Mouse (Mus musculus): Measurements from ENCODE around the gene Fbxo48. TPM values are rescaled to one million over a fixed set of nuclear protein-coding genes. Genes with fewer than 3 reads are reported as not detected.

The Fbxo48 gene
- polyA plus RNA-seq, 1 experiment from 2014 or later, result 1.7 TPM

GRCm38 (mm10) chr11:16941103-16941793, 9.9 kb upstream of the Fbxo48 start:
- H3K9ac ChIP-seq, result no peak overlapping the region
- no peak overlapping the region for H3K4me3 ChIP-seq (replicated peaks)
- no peaks in the 10 kb centered on the region for H3K9me3 ChIP-seq (replicated peaks)
- WGBS (ENCODE audit: insufficient replicate concordance), result 66% methylated on average over 4 of the region's 4 CpGs
- H3K27ac ChIP-seq (replicated peaks), result no peak overlapping the region
- no peak overlapping the region for H3K4me2 ChIP-seq
- H3K27me3 ChIP-seq, result no peaks in the 10 kb centered on the region
- no peaks in the 10 kb centered on the region for H3K36me3 ChIP-seq (replicated peaks)
- no peaks in the 10 kb centered on the region for H3K4me1 ChIP-seq (replicated peaks)
- ATAC-seq (ENCODE audit: insufficient read depth), result no peak

- H3K9me3 ChIP-seq (replicated peaks), result no peaks in the 10 kb centered on the region
- no peak overlapping the region for H3K9ac ChIP-seq
- H3K4me1 ChIP-seq (replicated peaks), result no peaks in the 10 kb centered on the region
- H3K36me3 ChIP-seq (replicated peaks), result no peaks in the 10 kb centered on the region
- no peaks in the 10 kb centered on the region for H3K27me3 ChIP-seq
- H3K27ac ChIP-seq (replicated peaks), result no peak overlapping the region
- H3K4me2 ChIP-seq, result no peak overlapping the region
- ATAC-seq (ENCODE audit: insufficient read depth), result no peak
- no peak overlapping the region for H3K4me3 ChIP-seq (replicated peaks)
- 55% methylated on average over 4 of the region's 4 CpGs for WGBS (ENCODE audit: insufficient replicate concordance)
Measured at GRCm38 (mm10) chr11:16941973-16942452, 9.2 kb upstream of the Fbxo48 start.

- no peak overlapping the region for H3K4me3 ChIP-seq (replicated peaks)
- H3K27ac ChIP-seq (replicated peaks), result no peak overlapping the region
- H3K4me2 ChIP-seq, result no peak overlapping the region
- H3K9me3 ChIP-seq (replicated peaks), result no peaks in the 10 kb centered on the region
- H3K9ac ChIP-seq, result no peak overlapping the region
- H3K36me3 ChIP-seq (replicated peaks), result no peaks in the 10 kb centered on the region
- 58% methylated on average over 4 of the region's 4 CpGs for WGBS (ENCODE audit: insufficient replicate concordance)
- no peak for ATAC-seq (ENCODE audit: insufficient read depth)
- H3K27me3 ChIP-seq, result no peaks in the 10 kb centered on the region
- no peaks in the 10 kb centered on the region for H3K4me1 ChIP-seq (replicated peaks)
Measured at GRCm38 (mm10) chr11:16943016-16943415, 8.2 kb upstream of the Fbxo48 start.

GRCm38 (mm10) chr11:16948756-16949155, 2.4 kb upstream of the Fbxo48 start:
- H3K4me1 ChIP-seq (replicated peaks), result peaks cover 29% of the 10 kb centered on the region
- 14% methylated on average over 1 of the region's 1 CpGs for WGBS (ENCODE audit: insufficient replicate concordance)
- H3K4me3 ChIP-seq (replicated peaks), result 0 out of 2 replicates have a peak overlapping the region, but pooled peaks have one; percentile 12
- no peak overlapping the region for H3K27ac ChIP-seq (replicated peaks)
- H3K9me3 ChIP-seq (replicated peaks), result no peaks in the 10 kb centered on the region
- ATAC-seq (ENCODE audit: insufficient read depth), result no peak
- H3K4me2 ChIP-seq, result peak overlapping the region; percentile 1; the same call in 1 of the 2 replicates
- H3K9ac ChIP-seq, result no peak overlapping the region
- 0 out of 2 replicates have a peak, but pooled peaks cover 2% of the 10 kb centered on the region for H3K36me3 ChIP-seq (replicated peaks)
- no peaks in the 10 kb centered on the region for H3K27me3 ChIP-seq

GRCm38 (mm10) chr11:16950226-16950975, 774 bp upstream of the Fbxo48 start:
- H3K27me3 ChIP-seq, result no peaks in the 10 kb centered on the region
- H3K9ac ChIP-seq, result peak overlapping the region; percentile 65
- peak; percentile 13 for ATAC-seq (ENCODE audit: insufficient read depth)
- peaks cover 33% of the 10 kb centered on the region for H3K4me1 ChIP-seq (replicated peaks)
- peak overlapping the region; percentile 58 for H3K27ac ChIP-seq (replicated peaks)
- 23% methylated on average over 13 of the region's 13 CpGs for WGBS (ENCODE audit: insufficient replicate concordance)
- H3K9me3 ChIP-seq (replicated peaks), result no peaks in the 10 kb centered on the region
- 0 out of 2 replicates have a peak, but pooled peaks cover 5% of the 10 kb centered on the region for H3K36me3 ChIP-seq (replicated peaks)
- H3K4me3 ChIP-seq (replicated peaks), result peak overlapping the region; percentile 75
- peak overlapping the region; percentile 67 for H3K4me2 ChIP-seq

- 0 out of 2 replicates have a peak, but pooled peaks cover 5% of the 10 kb centered on the region for H3K36me3 ChIP-seq (replicated peaks)
- peak overlapping the region; percentile 84 for H3K9ac ChIP-seq
- WGBS (ENCODE audit: insufficient replicate concordance), result 2% methylated on average over 9 of the region's 9 CpGs
- H3K9me3 ChIP-seq (replicated peaks), result no peaks in the 10 kb centered on the region
- ATAC-seq (ENCODE audit: insufficient read depth), result peak; percentile 19
- H3K27ac ChIP-seq (replicated peaks), result peak overlapping the region; percentile 77
- no peaks in the 10 kb centered on the region for H3K27me3 ChIP-seq
- H3K4me2 ChIP-seq, result peak overlapping the region; percentile 75
- peaks cover 34% of the 10 kb centered on the region for H3K4me1 ChIP-seq (replicated peaks)
- peak overlapping the region; percentile 75 for H3K4me3 ChIP-seq (replicated peaks)
Measured at GRCm38 (mm10) chr11:16951761-16952010, 511 bp downstream of the Fbxo48 start.

- no peak for ATAC-seq (ENCODE audit: insufficient read depth)
- H3K9me3 ChIP-seq (replicated peaks), result no peaks in the 10 kb centered on the region
- WGBS (ENCODE audit: insufficient replicate concordance), result 41% methylated on average over 6 of the region's 6 CpGs
- no peak overlapping the region for H3K4me2 ChIP-seq
- no peak overlapping the region for H3K9ac ChIP-seq
- H3K27me3 ChIP-seq, result no peaks in the 10 kb centered on the region
- no peak overlapping the region for H3K4me3 ChIP-seq (replicated peaks)
- H3K4me1 ChIP-seq (replicated peaks), result peaks cover 32% of the 10 kb centered on the region
- 0 out of 2 replicates have a peak, but pooled peaks cover 5% of the 10 kb centered on the region for H3K36me3 ChIP-seq (replicated peaks)
- H3K27ac ChIP-seq (replicated peaks), result no peak overlapping the region
Measured at GRCm38 (mm10) chr11:16956115-16956862, 5.1 kb downstream of the Fbxo48 start.

GRCm38 (mm10) chr11:16957030-16957429, 5.9 kb downstream of the Fbxo48 start:
- Histone ChIP-seq H3K4me2 (no peak overlapping the region), H3K27me3 (no peaks in the 10 kb centered on the region), H3K4me3 (replicated peaks) (no peak overlapping the region), H3K4me1 (replicated peaks) (peaks cover 28% of the 10 kb centered on the region), H3K27ac (replicated peaks) (no peak overlapping the region), H3K9me3 (replicated peaks) (no peaks in the 10 kb centered on the region), H3K9ac (no peak overlapping the region), H3K36me3 (replicated peaks) (0 out of 2 replicates have a peak, but pooled peaks cover 5% of the 10 kb centered on the region)
- WGBS (ENCODE audit: insufficient replicate concordance), result 69% methylated on average over 6 of the region's 6 CpGs
- no peak for ATAC-seq (ENCODE audit: insufficient read depth)

- peak; percentile 88 for ATAC-seq (ENCODE audit: insufficient read depth)
- Histone ChIP-seq H3K27ac (replicated peaks) (no peak overlapping the region), H3K9me3 (replicated peaks) (no peaks in the 10 kb centered on the region), H3K4me3 (replicated peaks) (no peak overlapping the region), H3K27me3 (no peaks in the 10 kb centered on the region), H3K9ac (no peak overlapping the region), H3K4me2 (no peak overlapping the region), H3K4me1 (replicated peaks) (peaks cover 19% of the 10 kb centered on the region), H3K36me3 (replicated peaks) (0 out of 2 replicates have a peak, but pooled peaks cover 5% of the 10 kb centered on the region)
- WGBS (ENCODE audit: insufficient replicate concordance), result 22% methylated on average over 1 of the region's 1 CpGs
Measured at GRCm38 (mm10) chr11:16958520-16958919, 7.3 kb downstream of the Fbxo48 start.

GRCm38 (mm10) chr11:16967806-16968205, 16.6 kb downstream of the Fbxo48 start:
- Histone ChIP-seq H3K27me3 (no peaks in the 10 kb centered on the region), H3K4me2 (no peak overlapping the region), H3K9ac (no peak overlapping the region), H3K9me3 (replicated peaks) (no peaks in the 10 kb centered on the region), H3K27ac (replicated peaks) (no peak overlapping the region), H3K4me3 (replicated peaks) (no peak overlapping the region), H3K36me3 (replicated peaks) (no peaks in the 10 kb centered on the region), H3K4me1 (replicated peaks) (no peaks in the 10 kb centered on the region; the same call in 1 of the 2 replicates)
- WGBS (ENCODE audit: insufficient replicate concordance), result 12% methylated on average over 2 of the region's 2 CpGs
- no peak for ATAC-seq (ENCODE audit: insufficient read depth)

- H3K27me3 ChIP-seq, result no peaks in the 10 kb centered on the region
- H3K36me3 ChIP-seq (replicated peaks), result no peaks in the 10 kb centered on the region
- H3K4me3 ChIP-seq (replicated peaks), result no peak overlapping the region
- no peak overlapping the region for H3K27ac ChIP-seq (replicated peaks)
- no peak overlapping the region for H3K4me2 ChIP-seq
- 11% methylated on average over 2 of the region's 2 CpGs for WGBS (ENCODE audit: insufficient replicate concordance)
- no peaks in the 10 kb centered on the region for H3K9me3 ChIP-seq (replicated peaks)
- H3K9ac ChIP-seq, result no peak overlapping the region
- no peak for ATAC-seq (ENCODE audit: insufficient read depth)
- no peaks in the 10 kb centered on the region; the same call in 1 of the 2 replicates for H3K4me1 ChIP-seq (replicated peaks)
Measured at GRCm38 (mm10) chr11:16969650-16970049, 18.5 kb downstream of the Fbxo48 start.

Data from liver, embryonic 15.5 days (tissue).